Mouse (Mus musculus): ENCODE results near the gene Relt.
"Not testable (repeated sequence)": the region's sequence is repeated elsewhere in the genome, so short reads cannot be mapped to it uniquely, and the experiment has no call there.

Gene Relt

DNA sequence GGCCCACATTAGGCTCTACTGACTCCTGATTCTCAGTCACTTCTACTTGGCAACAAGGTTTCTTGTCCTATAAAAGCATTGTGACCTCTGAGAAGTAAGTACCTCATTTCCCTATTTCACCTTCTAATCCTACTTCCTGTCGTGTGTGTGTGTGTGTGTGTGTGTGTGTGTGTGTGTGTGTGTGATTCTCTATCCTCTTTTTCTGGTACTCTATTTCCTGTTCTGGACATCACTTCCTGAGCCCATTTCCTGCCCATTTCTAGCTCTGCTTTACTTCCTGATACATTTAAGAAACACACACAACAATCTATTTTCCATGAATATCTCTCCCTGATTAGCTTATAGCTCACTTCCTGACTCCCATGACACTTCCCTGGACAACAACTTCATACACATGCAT lies 12.6 kb upstream of the Relt start:
- DNase-seq (ENCODE audit: low spot score in 2 of 2), result no peak

DNA sequence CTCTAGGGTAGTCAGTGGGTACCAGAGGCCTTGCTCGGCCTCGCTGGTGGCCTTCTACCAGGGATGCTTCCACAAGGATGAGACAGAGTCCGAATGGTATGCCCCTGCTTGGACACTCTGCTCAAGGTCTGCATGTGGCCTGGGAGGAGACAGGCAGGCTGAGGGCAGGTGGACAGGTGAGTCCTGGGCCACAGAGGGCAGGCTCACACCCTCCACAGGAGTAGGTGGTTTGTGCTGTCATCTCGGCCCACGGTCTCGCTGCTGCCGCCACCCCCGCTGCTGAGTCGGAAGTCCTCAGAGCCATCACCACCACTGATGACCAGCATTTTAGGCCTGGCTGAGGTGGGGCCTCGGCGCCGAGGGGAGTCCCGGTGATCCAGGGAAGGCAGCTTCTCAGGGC lies 10.0 kb upstream of the Relt start:
- DNase-seq (ENCODE audit: low spot score in 2 of 2), result no peak

GRCm38 (mm10) chr7:100871892-100872291 lies 8.6 kb upstream of the Relt start:
- no peak for DNase-seq (ENCODE audit: low spot score in 2 of 2)

DNA sequence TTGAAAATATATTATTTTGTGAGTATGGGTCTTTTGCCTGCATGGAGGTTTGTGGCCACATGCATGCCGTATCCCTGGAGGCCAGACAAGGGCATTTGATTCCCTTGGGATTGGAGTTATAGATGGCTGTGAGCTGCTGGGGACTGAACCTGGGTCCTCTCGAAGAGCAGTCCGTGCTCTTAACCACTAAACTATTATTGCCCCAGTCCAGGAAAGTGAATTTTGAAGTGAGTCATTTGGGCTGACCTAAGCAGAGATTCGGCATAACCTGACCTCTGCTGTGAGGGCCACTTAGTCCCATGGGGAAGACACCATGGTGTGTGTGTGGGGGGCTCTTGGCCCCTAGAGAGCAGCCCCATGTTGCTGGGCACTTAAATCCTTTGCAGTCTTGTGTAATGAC lies 8.1 kb upstream of the Relt start:
- DNase-seq (ENCODE audit: low spot score in 2 of 2), result no peak

GRCm38 (mm10) chr7:100869877-100870629 lies 6.8 kb upstream of the Relt start:
- DNase-seq (ENCODE audit: low spot score in 2 of 2), result no peak

DNA sequence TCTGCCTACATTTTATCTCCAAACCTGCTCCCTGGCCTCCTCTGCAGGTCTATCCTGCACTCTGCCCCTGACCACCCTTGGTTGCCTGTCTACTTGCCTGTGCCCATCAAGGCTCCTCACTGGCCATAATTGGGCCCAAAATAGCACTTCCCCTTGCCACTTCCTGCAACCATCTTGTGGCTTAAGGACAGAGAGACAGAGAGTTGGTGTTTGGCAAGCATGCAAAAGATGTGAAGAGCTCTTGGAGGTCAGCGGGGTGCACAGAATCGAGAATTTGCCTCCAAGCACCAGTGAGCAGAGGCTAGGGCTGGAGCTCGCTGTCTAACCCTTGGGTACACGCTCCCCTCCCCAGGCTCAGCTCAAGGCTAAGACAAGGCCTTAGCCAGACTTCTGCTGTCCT lies 5.3 kb upstream of the Relt start:
- no peak for DNase-seq (ENCODE audit: low spot score in 2 of 2)

DNA sequence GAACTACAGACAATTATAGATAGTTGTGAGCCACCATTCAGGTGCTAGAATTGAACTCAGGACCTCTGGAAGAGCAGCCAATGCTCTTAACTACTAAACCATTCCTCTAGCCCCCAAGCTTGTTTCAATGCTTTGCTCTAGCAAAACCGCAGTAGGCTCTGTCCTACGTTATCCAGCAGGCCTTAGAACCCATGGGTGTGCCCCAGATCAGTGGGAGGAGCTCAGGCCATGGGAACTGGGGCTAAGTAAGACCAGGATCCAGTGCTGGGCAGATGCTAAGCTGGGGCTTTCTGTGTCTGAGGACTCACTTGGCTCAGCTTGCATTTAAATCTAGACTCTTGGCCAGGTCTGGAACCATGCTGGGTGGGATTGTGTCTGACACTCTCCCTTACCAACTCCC lies 4.3 kb upstream of the Relt start:
- no peak for DNase-seq (ENCODE audit: low spot score in 2 of 2)

DNA sequence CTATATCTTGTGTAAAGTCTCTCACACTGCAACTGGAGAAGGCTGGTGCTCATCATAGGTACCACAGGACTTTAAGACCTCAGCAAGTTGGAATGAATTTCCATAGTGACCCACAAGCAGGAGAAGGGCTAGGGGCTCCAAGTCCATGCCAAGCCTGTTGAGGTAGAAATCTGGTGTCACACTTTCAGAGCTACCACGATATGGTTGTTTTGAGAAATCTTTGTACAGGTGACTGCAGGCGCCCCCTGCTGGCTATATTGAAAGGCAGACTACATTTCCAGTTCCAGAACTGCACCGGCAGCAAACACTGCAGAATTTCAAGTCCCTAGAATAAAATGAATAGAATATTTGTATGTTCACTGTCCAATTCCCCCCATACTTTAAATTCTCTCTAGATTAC lies 3.4 kb upstream of the Relt start:
- DNase-seq (ENCODE audit: low spot score in 2 of 2), result peak; percentile 75 to 86

DNA sequence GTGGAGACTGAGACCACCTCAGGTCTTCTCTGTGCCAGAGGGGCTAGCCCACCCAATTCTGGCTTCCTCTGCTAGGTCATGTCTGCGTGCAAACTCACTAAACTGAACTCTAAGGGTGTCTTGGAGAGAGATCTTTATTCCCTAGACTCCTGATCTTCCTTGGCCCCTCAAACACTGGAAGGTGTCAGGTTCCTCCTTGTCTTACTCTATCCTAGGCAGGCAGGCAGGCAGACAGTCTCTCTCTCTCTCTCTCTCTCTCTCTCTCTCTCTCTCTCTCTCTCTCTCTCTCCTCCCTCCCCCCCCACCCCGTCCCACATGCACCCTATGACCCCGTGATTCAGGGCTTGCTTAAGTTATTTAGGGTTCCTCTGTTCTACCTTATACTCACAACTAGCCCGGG lies 893 bp downstream of the Relt start:
- no peak for DNase-seq (ENCODE audit: low spot score in 2 of 2)

DNA sequence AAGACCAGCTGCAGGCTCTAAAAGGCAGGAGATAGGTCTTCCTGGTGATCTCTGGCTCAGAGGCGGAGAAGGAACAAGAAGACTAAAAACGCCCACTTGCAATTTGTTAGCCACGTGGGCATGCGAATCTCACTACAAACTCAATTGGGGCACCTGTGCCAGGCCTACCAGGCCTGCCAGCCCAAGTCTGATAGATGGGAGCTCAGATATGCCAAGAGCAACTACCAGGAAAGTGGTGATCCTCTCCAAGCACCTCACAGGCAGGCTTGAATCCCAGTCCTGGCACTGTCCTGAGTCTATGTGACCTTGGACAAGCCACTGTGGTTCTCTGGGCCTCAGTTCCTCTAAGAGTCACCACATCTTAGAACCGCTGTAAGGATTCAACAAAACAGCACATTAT lies 2.0 kb downstream of the Relt start:
- DNase-seq (ENCODE audit: low spot score in 2 of 2), result no peak

DNA sequence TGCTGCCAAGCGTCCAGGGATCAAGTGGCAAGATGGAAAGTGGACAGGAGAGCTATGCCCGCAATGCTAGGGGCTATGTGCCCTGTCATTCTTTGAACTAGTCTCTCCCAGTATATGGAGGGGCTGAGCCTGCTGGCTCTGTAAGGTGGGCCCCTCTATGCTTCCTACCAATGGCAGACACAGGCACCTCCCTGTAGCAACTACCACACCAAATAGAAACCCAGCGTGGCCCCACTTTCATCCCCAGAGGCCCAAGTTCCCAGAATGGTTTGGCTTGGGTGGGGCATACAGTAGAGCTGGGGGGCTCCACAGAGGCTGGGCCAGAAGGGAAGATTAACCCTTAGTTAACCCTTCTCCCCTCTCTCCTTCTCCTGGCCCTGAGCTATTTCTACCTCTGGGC lies 2.8 kb downstream of the Relt start:
- no peak for DNase-seq (ENCODE audit: low spot score in 2 of 2)

DNA sequence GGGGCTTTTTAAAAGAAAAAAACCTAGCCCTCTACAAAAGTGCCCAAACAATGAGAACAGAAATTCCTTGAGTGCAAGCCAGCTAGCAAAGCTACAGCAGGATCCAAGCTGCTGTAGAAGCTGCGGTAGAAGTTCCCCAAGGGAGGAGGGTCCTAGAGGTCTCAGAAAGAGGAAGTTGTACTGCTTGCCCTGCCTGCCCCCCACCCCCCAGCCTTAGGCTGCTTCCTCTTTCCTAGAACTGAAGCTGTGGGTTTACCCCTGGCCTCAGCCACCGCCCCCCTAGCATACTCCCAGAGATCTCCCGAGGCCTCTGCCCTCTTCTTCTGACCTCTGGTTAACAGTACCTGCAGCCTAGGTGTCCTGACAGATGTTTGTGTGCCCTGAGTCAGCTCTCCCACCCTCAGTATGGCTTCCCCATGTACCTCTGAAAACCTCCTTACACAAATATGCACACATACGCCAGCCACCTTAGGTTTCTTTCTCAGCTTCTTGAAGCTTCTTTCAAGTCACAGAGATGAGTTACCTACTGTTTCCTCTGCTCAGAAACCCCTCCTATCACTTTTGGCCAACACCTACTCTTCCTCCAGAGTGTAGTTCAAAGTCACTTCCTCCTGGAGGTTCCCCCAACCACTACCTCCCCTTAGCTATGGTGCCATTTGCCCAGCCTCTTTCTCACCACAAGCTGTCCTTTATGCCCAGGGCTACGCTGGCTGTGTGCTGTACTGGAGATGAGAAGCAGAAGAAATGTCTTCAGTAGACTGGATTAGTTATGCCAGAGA lies 7.3 kb downstream of the Relt start:
- no peak for DNase-seq (ENCODE audit: low spot score in 2 of 2)

DNA sequence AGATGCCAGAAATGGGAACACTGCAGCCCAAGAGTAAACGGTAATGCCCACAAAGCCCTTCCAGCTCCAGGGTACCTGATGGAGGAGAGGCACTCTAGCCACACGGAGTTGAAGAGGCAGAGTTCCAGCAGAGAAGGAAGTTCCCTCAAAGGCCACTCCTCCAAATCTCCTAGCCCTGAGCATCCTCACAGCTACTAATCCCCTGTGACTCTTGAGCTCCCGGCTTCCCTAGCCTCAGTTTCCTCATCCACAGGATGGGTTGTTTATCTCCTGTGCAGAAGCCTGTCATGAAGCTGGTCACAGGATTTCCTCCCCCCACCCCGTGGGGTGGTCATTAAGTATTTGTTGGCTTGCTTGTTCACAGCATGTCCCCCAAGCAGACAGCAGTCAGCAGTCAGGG lies 7.9 kb downstream of the Relt start:
- no peak for DNase-seq (ENCODE audit: low spot score in 2 of 2)

- DNase-seq (ENCODE audit: low spot score in 2 of 2), result no peak
Observed at GRCm38 (mm10) chr7:100854861-100855260, 8.4 kb downstream of the Relt start.

DNA sequence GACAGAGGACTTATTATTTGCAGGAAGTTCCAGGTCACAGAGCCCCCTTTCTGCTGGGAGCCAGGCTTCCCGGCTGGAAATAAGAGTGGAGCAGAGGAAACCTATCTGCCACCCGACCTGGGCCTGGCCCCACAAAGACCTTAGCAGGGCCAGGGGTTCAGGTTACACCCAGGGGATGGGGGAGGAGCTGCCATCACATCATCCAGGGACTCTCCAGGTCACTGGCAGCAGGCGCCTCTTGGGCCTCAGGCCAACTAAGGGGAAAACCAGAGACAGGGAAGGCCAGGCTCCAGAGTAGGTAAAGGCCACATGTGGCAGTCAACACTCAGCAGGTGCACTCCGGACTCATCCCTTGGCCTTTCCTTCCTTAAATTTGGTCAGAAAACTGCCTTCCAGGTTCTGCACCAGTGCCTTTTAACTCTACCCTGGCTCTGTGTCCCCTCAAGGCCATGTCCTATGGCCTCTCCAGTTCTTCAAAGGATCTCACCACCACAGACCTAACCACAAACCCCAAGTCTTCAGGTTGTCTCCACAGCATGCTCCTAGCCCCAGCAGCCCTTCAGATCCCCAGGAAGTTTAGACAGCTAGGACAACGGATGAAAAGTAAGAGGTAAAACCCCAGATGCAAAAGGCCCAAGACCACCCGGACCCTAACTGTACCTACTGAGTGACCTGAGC lies 9.0 kb downstream of the Relt start:
- no peak for DNase-seq (ENCODE audit: low spot score in 2 of 2)

- no peak for DNase-seq (ENCODE audit: low spot score in 2 of 2)
Observed at GRCm38 (mm10) chr7:100853396-100853795, 9.8 kb downstream of the Relt start.

GRCm38 (mm10) chr7:100851481-100852356 lies 11.5 kb downstream of the Relt start:
- no peak for DNase-seq (ENCODE audit: low spot score in 2 of 2)

DNA sequence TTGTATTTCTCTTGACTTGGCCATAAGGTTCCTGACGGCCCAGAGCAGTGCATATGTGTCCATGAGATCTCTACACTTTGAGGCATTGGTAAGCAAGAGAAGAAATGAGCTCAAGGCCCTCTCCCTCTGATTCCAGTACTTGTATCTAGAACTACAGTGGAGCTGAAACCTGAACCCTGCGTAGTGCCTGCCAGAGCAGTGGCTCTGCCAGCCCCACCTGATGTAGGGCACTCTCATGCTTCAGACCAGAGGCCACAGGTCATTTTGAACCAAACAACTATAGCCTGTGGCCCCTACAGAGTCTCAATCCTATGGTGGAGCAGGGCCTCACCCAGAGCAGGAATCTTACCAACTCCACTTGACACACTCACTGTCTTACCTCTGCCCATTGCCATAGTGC lies 13.7 kb downstream of the Relt start:
- no peak for DNase-seq (ENCODE audit: low spot score in 2 of 2)

- peak; percentile 70 to 88 for DNase-seq (ENCODE audit: low spot score in 2 of 2)
Observed at GRCm38 (mm10) chr7:100848744-100849143, 14.5 kb downstream of the Relt start.

- no peak for DNase-seq (ENCODE audit: low spot score in 2 of 2)
Observed at GRCm38 (mm10) chr7:100847131-100847530, 16.1 kb downstream of the Relt start.

DNA sequence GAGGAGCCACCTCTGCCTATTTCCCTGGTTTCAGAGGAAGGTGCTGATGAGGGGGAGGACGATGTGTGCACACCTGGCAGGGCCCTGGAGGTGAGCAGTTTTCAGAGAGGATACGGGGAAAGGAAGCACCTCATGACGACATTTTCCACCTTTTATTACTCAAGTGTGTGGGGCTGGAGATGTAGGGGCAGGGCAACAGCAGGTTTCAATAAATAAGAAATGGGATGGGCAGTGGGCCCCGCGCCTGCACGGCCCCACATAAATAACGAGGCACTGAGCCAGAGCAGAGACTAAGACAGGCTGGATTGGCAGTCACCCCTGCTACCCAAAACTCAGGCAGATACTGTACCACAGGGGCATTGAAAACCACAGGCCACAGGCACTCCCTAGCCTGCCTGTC lies 17.2 kb downstream of the Relt start:
- DNase-seq (ENCODE audit: low spot score in 2 of 2), result not testable (repeated sequence)

- peak in 1 of 2 experiments; percentile 64 for DNase-seq (ENCODE audit: low spot score in 2 of 2)
Observed at GRCm38 (mm10) chr7:100845412-100845811, 17.8 kb downstream of the Relt start.

Data from frontal cortex, postnatal 36 days (tissue).